Mouse (Mus musculus): ENCODE measurements around the gene Fam241a.

Fam241a gene

GRCm38 (mm10) chr3:127835594-127835993, 60.5 kb downstream of the Fam241a start:
- peak; percentile 21 for DNase-seq

GRCm38 (mm10) chr3:127834040-127834439, 62.1 kb downstream of the Fam241a start:
- no peak for DNase-seq

- no peak for DNase-seq
Observed at GRCm38 (mm10) chr3:127831079-127831478, 65.0 kb downstream of the Fam241a start.

- DNase-seq, result no peak
Observed at GRCm38 (mm10) chr3:127830183-127830582, 65.9 kb downstream of the Fam241a start.

- DNase-seq, result peak; percentile 70
Observed at GRCm38 (mm10) chr3:127827123-127827522, 69.0 kb downstream of the Fam241a start.

- no peak for DNase-seq
Observed at GRCm38 (mm10) chr3:127826503-127826902, 69.6 kb downstream of the Fam241a start.

GRCm38 (mm10) chr3:127823886-127824863, 71.9 kb downstream of the Fam241a start:
- no peak for DNase-seq

- DNase-seq, result no peak
Observed at GRCm38 (mm10) chr3:127821209-127821608, 74.9 kb downstream of the Fam241a start.

- DNase-seq, result no peak
Observed at GRCm38 (mm10) chr3:127820400-127820799, 75.7 kb downstream of the Fam241a start.
